Mouse (Mus musculus): ENCODE results near the gene Gtf3c1. TPM values are rescaled to one million over a fixed set of nuclear protein-coding genes. Genes with fewer than 3 reads are reported as not detected.
"Not testable (repeated sequence)": the region's sequence is repeated elsewhere in the genome, so short reads cannot be mapped to it uniquely, and the experiment has no call there.

Gtf3c1 gene
- polyA plus RNA-seq, 1 experiment from 2014 or later = 50.6 TPM

DNA sequence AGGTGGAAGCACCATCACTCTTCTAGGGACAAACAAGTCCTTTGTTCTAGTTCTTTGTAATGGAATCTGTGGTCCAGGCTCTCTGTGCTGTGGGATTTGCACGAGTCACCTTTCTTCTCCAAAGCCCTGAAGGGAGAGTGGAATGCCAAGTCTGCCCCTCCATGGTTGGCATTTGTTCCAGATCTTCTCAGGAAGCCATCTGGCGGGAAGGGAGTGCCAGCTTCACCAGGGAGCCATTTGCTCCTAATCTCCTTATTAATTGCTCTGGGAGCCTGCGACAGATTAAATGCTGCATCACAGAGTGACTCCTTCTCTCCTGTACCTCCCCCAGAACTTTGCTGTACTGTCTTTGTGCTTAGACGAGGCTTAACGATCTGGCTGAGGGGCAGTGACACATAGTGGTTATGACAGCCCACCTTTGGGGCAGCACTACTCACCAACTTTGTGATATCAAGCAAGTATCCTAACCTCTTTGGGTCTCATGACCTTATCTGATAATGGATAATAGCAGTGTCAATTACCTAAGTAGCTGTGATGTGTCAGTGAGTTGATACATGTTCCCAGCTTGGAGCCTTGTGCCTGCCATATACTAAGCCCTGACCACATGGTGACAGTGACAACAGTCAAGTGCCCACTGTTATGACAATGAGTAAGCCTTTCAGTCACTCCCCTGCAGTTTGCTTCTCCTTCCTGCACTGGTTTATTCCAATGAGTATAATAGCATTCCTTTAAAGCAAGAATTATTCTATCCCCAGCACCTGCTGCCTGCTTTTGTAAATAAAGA, 15.8 kb upstream of the Gtf3c1 start:
- no peaks in the 10 kb centered on the region for H3K27me3 ChIP-seq (ENCODE audit: low read depth, poor library complexity, severe bottlenecking)
- H3K27ac ChIP-seq = no peak overlapping the region
- no peak overlapping the region for H3K4me3 ChIP-seq
- H3K36me3 ChIP-seq = no peaks in the 10 kb centered on the region
- no peaks in the 10 kb centered on the region for H3K9me3 ChIP-seq (replicated peaks)
- DNase-seq (ENCODE audit: low spot score) = no peak
- peaks cover 5% of the 10 kb centered on the region for H3K4me1 ChIP-seq
- WGBS = 60% methylated on average over 5 of the region's 5 CpGs

DNA sequence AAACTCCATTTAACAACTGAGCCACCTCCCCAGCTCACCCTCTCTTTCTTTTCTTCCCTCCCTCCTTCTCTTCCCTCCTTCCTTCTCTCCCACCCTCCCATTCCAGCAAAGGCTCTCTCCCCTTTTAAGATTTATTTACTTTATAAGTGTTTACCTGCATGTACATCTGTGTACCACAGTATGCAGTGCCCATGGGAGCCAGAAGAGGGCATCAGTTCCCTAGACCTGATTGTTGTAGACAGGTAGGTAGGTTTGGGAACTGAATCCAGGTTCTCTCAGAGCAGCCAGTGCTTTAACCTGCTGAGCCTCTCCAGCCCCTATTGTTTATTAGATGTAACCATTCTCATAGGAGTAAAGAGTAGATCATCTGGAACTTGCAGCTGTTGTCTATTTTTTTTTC, 14.5 kb upstream of the Gtf3c1 start:
- Histone ChIP-seq H3K4me3 (no peak overlapping the region), H3K27ac (no peak overlapping the region), H3K9me3 (replicated peaks) (no peaks in the 10 kb centered on the region), H3K4me1 (peaks cover 5% of the 10 kb centered on the region), H3K36me3 (no peaks in the 10 kb centered on the region), H3K27me3 (ENCODE audit: low read depth, poor library complexity, severe bottlenecking) (no peaks in the 10 kb centered on the region)
- DNase-seq (ENCODE audit: low spot score) = no peak

DNA sequence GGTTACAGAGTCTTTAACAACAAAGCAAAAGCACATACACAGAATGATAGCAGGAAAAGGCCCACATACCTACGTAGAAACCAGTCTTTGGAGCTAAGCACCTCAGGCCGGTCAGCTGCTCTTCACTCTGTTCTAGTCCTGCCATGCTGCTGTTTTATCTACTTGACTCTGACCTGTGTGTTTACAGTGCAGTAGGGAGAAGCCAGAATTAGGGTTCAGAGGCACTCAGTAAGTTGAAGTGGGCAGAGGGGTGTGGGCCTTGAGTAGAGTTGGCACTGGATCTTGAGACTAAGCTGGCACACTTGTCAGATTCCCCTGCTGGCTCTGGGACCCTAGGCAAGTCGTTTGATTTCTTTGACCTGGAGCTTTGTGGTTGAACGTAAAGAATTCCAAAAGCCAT, 13.5 kb upstream of the Gtf3c1 start:
- Histone ChIP-seq H3K4me1 (peaks cover 5% of the 10 kb centered on the region), H3K27me3 (ENCODE audit: low read depth, poor library complexity, severe bottlenecking) (no peaks in the 10 kb centered on the region), H3K4me3 (no peak overlapping the region), H3K27ac (no peak overlapping the region), H3K36me3 (no peaks in the 10 kb centered on the region), H3K9me3 (replicated peaks) (no peaks in the 10 kb centered on the region)
- 77% methylated on average over 4 of the region's 4 CpGs for WGBS
- DNase-seq (ENCODE audit: low spot score) = no peak

DNA sequence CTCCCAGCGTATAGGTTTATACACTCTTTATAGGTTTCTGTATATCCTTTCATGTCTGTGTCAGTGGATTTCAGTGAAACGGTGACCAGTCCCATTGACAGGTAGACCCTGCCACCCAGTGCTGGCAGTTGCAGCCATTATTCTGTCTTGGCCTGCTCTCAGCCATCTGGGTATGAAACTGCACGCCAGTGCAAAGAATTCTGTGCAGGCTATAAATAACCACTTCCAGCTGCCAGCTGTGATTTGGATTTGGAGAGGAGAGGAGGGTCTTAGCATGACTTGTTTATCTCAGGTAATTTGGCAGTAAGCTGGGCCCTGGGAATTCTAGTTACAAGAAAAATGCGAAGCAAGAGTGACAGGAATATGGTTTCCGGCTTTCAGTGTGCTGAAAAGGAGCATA, 12.8 kb upstream of the Gtf3c1 start:
- no peaks in the 10 kb centered on the region for H3K9me3 ChIP-seq (replicated peaks)

DNA sequence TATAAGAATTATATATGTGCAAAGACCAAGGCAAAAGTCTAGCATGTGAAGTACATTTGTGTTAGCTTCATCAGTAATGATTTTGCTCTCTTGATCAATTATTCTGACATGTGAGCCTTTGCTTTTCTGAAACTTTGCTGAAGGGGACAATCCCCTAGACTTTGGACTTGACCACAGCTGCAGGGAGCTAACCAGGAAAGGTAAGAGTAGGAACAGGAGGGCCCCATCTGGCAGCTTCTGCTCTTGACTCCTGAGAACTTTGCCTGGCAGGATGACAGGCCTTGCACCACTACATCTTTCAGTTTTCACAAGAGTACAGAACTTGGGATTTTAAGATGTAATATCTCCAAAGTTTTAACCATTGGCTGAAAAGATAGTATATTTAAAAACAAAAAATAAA, 10.0 kb upstream of the Gtf3c1 start:
- DNase-seq (ENCODE audit: low spot score) = no peak
- Histone ChIP-seq H3K9me3 (replicated peaks) (no peaks in the 10 kb centered on the region), H3K27me3 (ENCODE audit: low read depth, poor library complexity, severe bottlenecking) (no peaks in the 10 kb centered on the region), H3K4me3 (no peak overlapping the region), H3K27ac (no peak overlapping the region), H3K36me3 (no peaks in the 10 kb centered on the region), H3K4me1 (peaks cover 5% of the 10 kb centered on the region)

More for the DNA sequence above, 12.8 kb upstream of the Gtf3c1 start:
- H3K36me3 ChIP-seq = no peaks in the 10 kb centered on the region
- H3K27me3 ChIP-seq (ENCODE audit: low read depth, poor library complexity, severe bottlenecking) = no peaks in the 10 kb centered on the region
- no peak overlapping the region for H3K27ac ChIP-seq
- H3K4me1 ChIP-seq = peaks cover 5% of the 10 kb centered on the region
- no peak for DNase-seq (ENCODE audit: low spot score)
- 84% methylated on average over 5 of the region's 5 CpGs for WGBS
- no peak overlapping the region for H3K4me3 ChIP-seq

DNA sequence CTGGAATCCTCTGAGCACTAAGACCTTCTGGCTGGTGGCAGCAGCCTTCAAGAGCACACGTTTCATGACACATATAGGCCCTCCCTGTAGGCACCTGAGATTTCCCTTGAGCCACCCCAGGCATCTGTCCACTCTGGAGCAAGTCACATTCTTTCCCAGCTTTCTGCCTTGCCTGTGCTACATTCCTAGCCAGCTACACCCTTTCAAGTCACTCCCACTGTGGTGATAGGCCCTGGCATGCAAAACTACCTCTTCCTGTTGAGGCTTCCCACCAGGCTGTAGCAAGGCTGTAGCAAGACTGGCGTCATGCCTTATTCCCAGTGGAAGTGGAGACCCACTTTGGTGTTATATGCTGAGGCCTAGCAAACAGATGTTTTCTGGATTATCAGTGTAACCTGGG, 9.1 kb upstream of the Gtf3c1 start:
- Histone ChIP-seq H3K4me3 (no peak overlapping the region), H3K9me3 (replicated peaks) (no peaks in the 10 kb centered on the region), H3K27me3 (ENCODE audit: low read depth, poor library complexity, severe bottlenecking) (no peaks in the 10 kb centered on the region), H3K36me3 (peaks cover 4% of the 10 kb centered on the region; the same call in 1 of the 2 replicates), H3K27ac (no peak overlapping the region), H3K4me1 (peaks cover 5% of the 10 kb centered on the region)
- 49% methylated on average over 2 of the region's 2 CpGs for WGBS
- no peak for DNase-seq (ENCODE audit: low spot score)

DNA sequence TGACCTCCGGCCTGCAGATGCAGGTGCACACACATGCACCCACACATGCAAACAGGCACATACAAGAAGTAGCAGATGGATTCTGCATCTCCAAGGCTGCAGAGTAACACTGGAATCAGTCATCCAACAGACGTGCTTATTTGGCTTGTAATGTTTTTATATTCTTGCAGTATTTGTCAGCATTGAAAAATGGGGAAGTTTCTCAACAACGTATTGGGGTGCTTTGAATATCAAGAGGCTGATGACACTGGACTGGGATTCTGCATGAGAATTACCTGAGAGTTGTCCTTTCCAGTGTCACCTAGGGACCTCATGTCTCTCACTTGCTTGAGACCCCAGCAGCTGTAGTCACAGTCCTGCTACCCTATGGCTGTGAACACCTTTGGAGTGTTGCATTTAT, 7.2 kb upstream of the Gtf3c1 start:
- DNase-seq (ENCODE audit: low spot score) = no peak
- Histone ChIP-seq H3K4me3 (no peak overlapping the region), H3K9me3 (replicated peaks) (no peaks in the 10 kb centered on the region), H3K4me1 (no peaks in the 10 kb centered on the region), H3K27ac (no peak overlapping the region), H3K36me3 (peaks cover 6% of the 10 kb centered on the region; the same call in 1 of the 2 replicates), H3K27me3 (ENCODE audit: low read depth, poor library complexity, severe bottlenecking) (no peaks in the 10 kb centered on the region)
- 91% methylated on average over 3 of the region's 3 CpGs for WGBS

DNA sequence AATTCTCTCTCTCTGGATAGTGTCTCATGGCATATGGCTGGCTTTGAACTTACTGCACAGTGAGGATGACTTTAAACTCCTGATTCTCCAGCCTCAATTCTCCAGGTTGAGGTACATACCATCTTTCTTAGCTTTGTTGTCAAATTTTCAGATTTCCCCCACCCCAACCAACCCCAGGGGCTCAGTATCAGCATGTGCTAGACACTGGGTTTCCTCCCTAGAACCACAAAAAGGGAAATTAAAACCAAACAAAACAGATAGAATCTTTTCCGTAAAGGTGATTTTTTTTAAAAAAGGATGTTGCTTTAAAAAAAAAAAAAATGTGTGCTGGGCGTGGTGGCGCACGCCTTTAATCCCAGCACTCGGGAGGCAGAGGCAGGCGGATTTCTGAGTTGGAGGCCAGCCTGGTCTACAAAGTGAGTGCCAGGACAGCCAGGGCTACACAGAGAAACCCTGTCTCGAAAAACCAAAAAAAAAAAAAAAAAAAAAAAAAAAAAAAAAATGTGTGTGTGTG, 6.0 kb upstream of the Gtf3c1 start:
- H3K27me3 ChIP-seq (ENCODE audit: low read depth, poor library complexity, severe bottlenecking); H3K4me3 ChIP-seq; H3K9me3 ChIP-seq (replicated peaks); H3K36me3 ChIP-seq; H3K27ac ChIP-seq; DNase-seq (ENCODE audit: low spot score); H3K4me1 ChIP-seq: not testable (repeated sequence)
- 92% methylated on average over 7 of the region's 7 CpGs for WGBS

DNA sequence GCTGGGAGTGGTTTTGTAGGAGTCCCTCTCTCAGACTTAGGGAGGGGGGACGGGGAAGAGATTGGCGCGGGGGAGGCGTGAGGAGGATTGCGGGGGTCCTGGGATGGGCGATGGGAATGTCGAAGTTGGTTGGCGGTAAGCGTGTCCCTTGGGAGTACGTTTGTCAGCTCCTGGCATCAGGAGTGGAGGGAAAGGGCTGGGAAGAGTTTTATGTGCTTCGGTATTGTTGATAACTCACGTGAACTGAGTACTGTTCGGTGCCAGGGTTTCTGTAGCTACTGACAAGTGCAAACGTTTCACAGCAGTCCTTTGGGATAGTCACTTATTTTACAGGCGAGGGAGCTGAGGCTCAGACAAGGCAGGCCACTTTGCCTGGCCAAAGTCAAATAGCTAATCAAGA, 520 bp upstream of the Gtf3c1 start:
- no peaks in the 10 kb centered on the region for H3K27me3 ChIP-seq (ENCODE audit: low read depth, poor library complexity, severe bottlenecking)
- peak overlapping the region; percentile 92 for H3K27ac ChIP-seq
- no peaks in the 10 kb centered on the region for H3K9me3 ChIP-seq (replicated peaks)
- peak overlapping the region; percentile 88 for H3K4me3 ChIP-seq
- under 1% methylated on average over 15 of the region's 15 CpGs for WGBS
- no peak for DNase-seq (ENCODE audit: low spot score)
- H3K36me3 ChIP-seq = peaks cover 28% of the 10 kb centered on the region
- peaks cover 29% of the 10 kb centered on the region for H3K4me1 ChIP-seq

DNA sequence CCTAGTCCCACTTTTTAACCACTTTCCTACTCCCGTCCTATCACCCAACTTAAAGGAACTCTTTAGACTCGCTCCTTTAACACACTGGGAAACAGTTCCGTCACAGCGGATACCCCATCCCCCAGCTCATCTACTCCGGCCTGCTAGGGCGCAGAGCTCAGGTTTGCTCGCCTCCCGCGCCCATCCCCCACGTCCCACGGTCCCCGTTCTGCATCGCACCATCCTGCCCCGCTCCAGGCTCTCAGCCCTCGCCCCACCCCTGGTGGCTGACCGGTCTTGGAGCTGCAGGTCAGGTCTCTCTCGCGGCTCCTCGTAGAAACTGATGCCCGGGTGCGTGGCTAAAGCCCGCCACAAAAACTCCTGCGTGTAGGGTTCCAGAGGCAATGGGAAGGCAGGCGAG, 394 bp downstream of the Gtf3c1 start:
- DNase-seq (ENCODE audit: low spot score) = no peak
- WGBS = under 1% methylated on average over 24 of the region's 24 CpGs

DNA sequence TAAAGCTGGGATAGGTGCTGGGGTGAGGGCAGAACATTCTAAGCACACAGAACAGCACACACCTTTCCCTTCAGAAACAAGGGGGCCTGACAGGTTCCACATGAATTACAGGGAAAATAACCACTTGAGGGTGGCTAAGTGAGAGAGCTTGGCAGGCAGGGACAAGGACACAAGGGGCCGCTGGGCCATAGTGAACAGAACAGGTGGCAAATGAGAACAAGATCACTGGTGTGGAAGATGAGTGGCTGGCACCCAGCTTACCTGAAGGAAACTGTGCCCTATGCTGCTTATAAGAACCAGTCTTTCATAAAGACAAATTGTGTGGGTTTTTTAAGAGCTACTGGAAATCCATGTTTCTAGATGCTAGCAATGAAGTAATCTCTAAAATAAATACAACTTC, 4.8 kb downstream of the Gtf3c1 start:
- no peaks in the 10 kb centered on the region for H3K27me3 ChIP-seq (ENCODE audit: low read depth, poor library complexity, severe bottlenecking)
- peaks cover 19% of the 10 kb centered on the region for H3K4me1 ChIP-seq
- no peak for DNase-seq (ENCODE audit: low spot score)
- no peak overlapping the region for H3K4me3 ChIP-seq
- no peaks in the 10 kb centered on the region for H3K9me3 ChIP-seq (replicated peaks)
- 86% methylated on average over 1 of the region's 1 CpGs for WGBS
- H3K36me3 ChIP-seq = peaks cover 75% of the 10 kb centered on the region
- no peak overlapping the region for H3K27ac ChIP-seq

More for the DNA sequence above, 394 bp downstream of the Gtf3c1 start:
- Histone ChIP-seq H3K4me3 (peak overlapping the region; percentile 88), H3K9me3 (replicated peaks) (no peaks in the 10 kb centered on the region), H3K27me3 (ENCODE audit: low read depth, poor library complexity, severe bottlenecking) (no peaks in the 10 kb centered on the region), H3K27ac (peak overlapping the region; percentile 92), H3K36me3 (peaks cover 37% of the 10 kb centered on the region), H3K4me1 (peaks cover 29% of the 10 kb centered on the region)

DNA sequence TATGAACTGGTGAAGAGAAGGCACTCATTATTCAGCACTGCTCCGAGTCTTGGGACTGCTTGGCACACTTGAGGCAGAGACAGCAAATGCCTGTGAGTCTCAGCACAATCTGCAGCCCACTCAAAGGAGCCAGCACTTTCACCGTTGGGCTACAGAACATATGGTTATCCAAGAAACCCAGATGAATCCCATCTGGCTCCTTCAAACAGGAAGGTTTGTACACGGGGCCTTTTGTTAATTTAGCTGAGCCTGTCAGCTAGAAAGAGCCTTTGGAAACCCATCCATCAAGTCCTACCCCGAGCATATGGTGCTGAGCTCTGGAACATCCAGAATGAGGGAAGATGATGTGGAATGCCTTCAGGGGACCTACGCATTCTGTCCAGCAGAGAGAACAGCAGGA, 13.5 kb downstream of the Gtf3c1 start:
- no peaks in the 10 kb centered on the region for H3K27me3 ChIP-seq (ENCODE audit: low read depth, poor library complexity, severe bottlenecking)
- no peak for DNase-seq (ENCODE audit: low spot score)
- peaks cover 100% of the 10 kb centered on the region for H3K36me3 ChIP-seq
- H3K4me3 ChIP-seq = no peak overlapping the region
- WGBS = 64% methylated on average over 5 of the region's 5 CpGs
- no peak overlapping the region for H3K27ac ChIP-seq
- no peaks in the 10 kb centered on the region for H3K9me3 ChIP-seq (replicated peaks)
- H3K4me1 ChIP-seq = no peaks in the 10 kb centered on the region

DNA sequence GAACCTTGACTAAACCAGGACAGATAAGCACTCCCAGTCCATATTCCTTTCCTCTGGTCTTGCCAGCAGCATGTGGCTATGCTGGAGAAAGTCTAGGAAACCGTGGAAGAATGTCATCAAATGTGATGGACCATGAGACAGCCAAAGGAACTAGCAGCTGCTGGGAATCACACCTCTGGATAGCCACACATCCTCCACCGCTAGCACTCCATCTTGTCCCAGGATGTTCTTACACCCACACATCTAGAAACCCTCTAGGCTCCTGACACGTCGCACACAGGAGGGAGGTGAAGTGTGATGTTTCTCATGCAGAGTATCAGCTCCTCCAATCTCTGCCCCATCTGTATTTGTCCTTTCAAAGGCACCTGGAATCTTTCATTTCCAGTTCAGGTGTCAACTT, 17.1 kb downstream of the Gtf3c1 start:
- WGBS = 85% methylated on average over 4 of the region's 4 CpGs
- no peak for DNase-seq (ENCODE audit: low spot score)
- Histone ChIP-seq H3K4me1 (no peaks in the 10 kb centered on the region), H3K9me3 (replicated peaks) (no peaks in the 10 kb centered on the region), H3K27me3 (ENCODE audit: low read depth, poor library complexity, severe bottlenecking) (no peaks in the 10 kb centered on the region), H3K36me3 (peaks cover 97% of the 10 kb centered on the region), H3K27ac (no peak overlapping the region), H3K4me3 (no peak overlapping the region)

DNA sequence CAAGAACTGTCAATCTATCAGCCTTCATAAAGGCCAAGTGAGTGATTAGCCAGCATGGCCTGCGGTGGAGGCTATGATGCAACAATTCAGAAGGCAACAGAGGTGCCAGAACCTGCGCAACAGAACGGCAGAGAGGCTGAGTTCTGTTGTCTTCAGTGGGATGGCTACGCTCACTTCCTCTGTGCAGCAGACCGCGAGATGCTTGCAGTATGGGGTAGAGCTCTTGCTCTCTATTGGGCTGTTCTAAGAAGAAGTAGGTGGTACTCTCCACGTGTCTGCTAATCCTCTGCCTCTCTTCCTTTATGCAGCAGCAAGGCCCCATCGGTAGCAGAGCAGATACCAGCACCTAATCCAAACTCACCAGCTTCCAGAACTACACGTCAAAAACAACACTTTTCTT, 27.6 kb downstream of the Gtf3c1 start:
- Histone ChIP-seq H3K27me3 (ENCODE audit: low read depth, poor library complexity, severe bottlenecking) (no peaks in the 10 kb centered on the region), H3K9me3 (replicated peaks) (no peaks in the 10 kb centered on the region), H3K36me3 (peaks cover 99% of the 10 kb centered on the region), H3K4me1 (no peaks in the 10 kb centered on the region), H3K27ac (no peak overlapping the region), H3K4me3 (no peak overlapping the region)
- 94% methylated on average over 9 of the region's 9 CpGs for WGBS
- DNase-seq (ENCODE audit: low spot score) = no peak

All from limb, embryonic 10.5 days (tissue).